8 mouse cellular contexts compared by ENCODE assay signal in the genomic region with DNA sequence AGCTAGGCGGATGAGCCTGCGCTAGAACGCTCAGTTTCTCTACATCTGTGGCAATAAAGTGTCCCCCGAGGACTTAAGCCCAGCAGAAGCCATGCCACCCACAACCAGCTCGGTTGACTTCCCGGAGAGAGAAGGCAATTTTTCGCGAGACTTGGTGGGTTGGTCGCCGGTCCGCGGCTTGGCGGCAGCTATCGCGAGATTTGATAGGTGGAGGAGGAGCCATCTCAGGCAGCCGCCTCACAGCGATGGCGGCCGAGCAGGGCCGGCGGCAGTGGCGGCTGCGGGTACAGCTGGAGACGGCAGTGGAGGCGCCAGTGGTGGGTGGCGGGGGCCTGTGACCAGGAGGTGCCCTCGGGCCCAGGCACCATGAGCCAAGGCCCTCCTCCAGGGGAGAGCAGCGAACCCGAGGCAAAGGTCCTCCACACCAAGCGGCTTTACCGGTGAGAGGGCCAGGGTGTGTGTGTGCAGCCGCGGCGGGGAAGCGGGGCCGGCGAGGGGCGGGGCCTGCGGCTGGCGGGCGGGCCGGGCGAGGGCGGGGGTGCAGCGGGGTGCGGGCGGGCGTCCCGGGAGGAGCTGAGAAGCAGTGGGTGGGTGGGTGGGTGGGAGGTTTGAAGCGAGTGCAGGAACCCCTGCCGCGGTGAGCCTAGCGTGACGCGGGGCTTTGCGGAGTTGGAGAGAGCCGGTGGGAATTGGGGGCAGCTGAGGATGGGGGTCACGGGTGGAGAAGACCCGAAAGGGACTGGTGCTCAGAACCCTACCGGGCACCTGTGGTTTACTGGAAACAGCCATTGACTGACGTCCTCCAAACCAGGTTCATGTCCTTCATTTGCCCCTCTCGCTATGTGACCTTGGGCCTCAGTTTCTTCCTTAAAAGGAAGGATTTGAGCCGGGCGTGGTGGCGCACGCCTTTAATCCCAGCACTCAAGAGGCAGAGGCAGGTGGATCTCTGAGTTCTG. TPM values are rescaled to one million over a fixed set of nuclear protein-coding genes. Genes with fewer than 3 reads are reported as not detected.
A peak's percentile ranks its signal among the peaks of the same experiment; 100 is the strongest.
DNase-seq lines count a peak whose midpoint lies in the region; ATAC-seq lines count a peak whose summit lies in the region.

A gene (minus strand): TSS at position 91 of the 956 bp plus-strand sequence.
A gene (plus strand): TSS at position 203 of the 956 bp plus-strand sequence.

- peak within 1 kb of the TSS; percentile 91 for H3K27ac ChIP-seq in brown adipose tissue, adult 24 weeks (replicated peaks; ENCODE audit: low read depth, low read length)
- peak within 1 kb of the TSS; percentile 96 to 97 for H3K27ac ChIP-seq in heart, embryonic 14.5 days (replicated peaks in 1 of 2; ENCODE audit: control insufficient read depth in 1 of 2, insufficient read depth in 1 of 2, low read depth in 2 of 2, low read length in 2 of 2)
- peak within 1 kb of the TSS; percentile 97 for H3K27ac ChIP-seq in liver, embryonic 13.5 days
- peak within 1 kb of the TSS; percentile 97 for H3K27ac ChIP-seq in stomach, embryonic 16.5 days (ENCODE audit: low read length)

- DNase-seq in CD4-positive, CD25-positive, alpha-beta regulatory T cell, adult 2 months (ENCODE audit: low read depth, low spot score) = peak; percentile 99
- peak; percentile 93 for DNase-seq in fibroblast of lung, adult 2 months (ENCODE audit: low read depth)
- peak; percentile 97 for DNase-seq in kidney, postnatal 14 days
- peak; percentile 96 for DNase-seq in liver, embryonic 13.5 days
- peak; percentile 96 for DNase-seq in neural tube, embryonic 10.5 days (ENCODE audit: extremely low spot score, low spot score)

- peak within 1 kb of the TSS; percentile 93 for H3K9ac ChIP-seq in heart, embryonic 14.5 days (ENCODE audit: low read length)
- H3K9ac ChIP-seq in liver, embryonic 13.5 days = peak within 1 kb of the TSS; percentile 90
- peak within 1 kb of the TSS; percentile 93 for H3K9ac ChIP-seq in stomach, embryonic 16.5 days (ENCODE audit: low read length)

- H3K4me1 ChIP-seq in brown adipose tissue, adult 24 weeks (ENCODE audit: control insufficient read depth, insufficient read depth, insufficient read length, low read length) = peaks cover 12% of the 10 kb centered on the region; the same call in 1 of the 2 replicates
- peaks cover 11 to 26% of the 10 kb centered on the region in 2 experiments for H3K4me1 ChIP-seq in heart, embryonic 14.5 days (ENCODE audit: control insufficient read depth in 2 of 2, insufficient read depth in 2 of 2, low read length in 2 of 2)
- peaks cover 63% of the 10 kb centered on the region for H3K4me1 ChIP-seq in liver, embryonic 13.5 days (replicated peaks)
- H3K4me1 ChIP-seq in stomach, embryonic 16.5 days (ENCODE audit: control insufficient read depth, insufficient read depth, low read length) = peaks cover 34% of the 10 kb centered on the region

- H3K27me3 ChIP-seq in heart, embryonic 14.5 days (ENCODE audit: control insufficient read depth, insufficient read depth, low read length) = no peaks in the 10 kb centered on the region
- no peaks in the 10 kb centered on the region for H3K27me3 ChIP-seq in liver, embryonic 13.5 days
- H3K27me3 ChIP-seq in stomach, embryonic 16.5 days (ENCODE audit: control insufficient read depth, insufficient read depth, low read length) = no peaks in the 10 kb centered on the region

- peak; percentile 88 for ATAC-seq in heart, embryonic 14.5 days (ENCODE audit: insufficient number of reproducible peaks, insufficient read depth, low FRiP score, low read depth)
- ATAC-seq in liver, embryonic 13.5 days (ENCODE audit: low read depth) = peak; percentile 84
- ATAC-seq in stomach, embryonic 16.5 days (ENCODE audit: insufficient read depth, low FRiP score) = peak; percentile 91

- H3K4me2 ChIP-seq in heart, embryonic 14.5 days (ENCODE audit: low read length) = peak within 1 kb of the TSS; percentile 87
- peak within 1 kb of the TSS; percentile 81 for H3K4me2 ChIP-seq in liver, embryonic 13.5 days
- H3K4me2 ChIP-seq in stomach, embryonic 16.5 days (ENCODE audit: low read depth, low read length) = peak within 1 kb of the TSS; percentile 84

- H3K9me3 ChIP-seq in heart, embryonic 14.5 days (ENCODE audit: control insufficient read depth, low read length) = no peaks in the 10 kb centered on the region
- no peaks in the 10 kb centered on the region for H3K9me3 ChIP-seq in liver, embryonic 13.5 days (replicated peaks)
- no peaks in the 10 kb centered on the region for H3K9me3 ChIP-seq in stomach, embryonic 16.5 days (replicated peaks; ENCODE audit: control insufficient read depth, low read length)

- peaks cover 8% of the 10 kb centered on the region for H3K36me3 ChIP-seq in heart, embryonic 14.5 days (ENCODE audit: control insufficient read depth, insufficient read depth, low read length)
- H3K36me3 ChIP-seq in liver, embryonic 13.5 days = peaks cover 6% of the 10 kb centered on the region
- no peaks in the 10 kb centered on the region for H3K36me3 ChIP-seq in stomach, embryonic 16.5 days (ENCODE audit: control insufficient read depth, insufficient read depth, low read length)

- under 1% methylated on average over 57 of the region's 66 CpGs for WGBS in heart, embryonic 14.5 days
- 2% methylated on average over 52 of the region's 66 CpGs for WGBS in liver, embryonic 13.5 days (ENCODE audit: insufficient replicate concordance)
- 1% methylated on average over 56 of the region's 66 CpGs for WGBS in stomach, embryonic 16.5 days

- H3K4me3 ChIP-seq in brown adipose tissue, adult 24 weeks (ENCODE audit: insufficient read depth, low read depth, low read length) = peak within 1 kb of the TSS; percentile 93
- H3K4me3 ChIP-seq in heart, embryonic 14.5 days (ENCODE audit: control insufficient read depth in 1 of 2, insufficient read depth in 1 of 2, low read depth in 1 of 2, low read length in 2 of 2) = peak within 1 kb of the TSS; percentile 82 to 93
- peak within 1 kb of the TSS; percentile 77 for H3K4me3 ChIP-seq in liver, embryonic 13.5 days (replicated peaks)
- peak within 1 kb of the TSS; percentile 83 for H3K4me3 ChIP-seq in stomach, embryonic 16.5 days (replicated peaks; ENCODE audit: low read length)

RNA-seq across cellular contexts. Expression of the first gene that starts in this region (rescaled TPM):
- polyA plus RNA-seq in brown adipose tissue, adult 24 weeks (2012; ENCODE audit: insufficient read depth, insufficient read length, missing spikeins) = 89.9 and 111 TPM in 2 replicates
- 1.1 TPM in 2 replicates for polyA plus RNA-seq in heart, embryonic 14.5 days (2014; fragmentation: Nextera tagmentation; extraction: Ambion mirVana)
- polyA plus RNA-seq in liver, embryonic 13.5 days (2015; fragmentation: Nextera tagmentation; extraction: Ambion mirVana) = 1.5 TPM in 2 replicates
- polyA plus RNA-seq in stomach, embryonic 16.5 days (2015; fragmentation: Nextera tagmentation; extraction: Ambion mirVana) = 41.3 and 58.9 TPM in 2 replicates

RNA-seq across cellular contexts. Expression of the second gene that starts in this region (rescaled TPM):
- polyA plus RNA-seq in brown adipose tissue, adult 24 weeks (2012; ENCODE audit: insufficient read depth, insufficient read length, missing spikeins) = 14.2 and 24.1 TPM in 2 replicates
- polyA plus RNA-seq in heart, embryonic 14.5 days (2014; fragmentation: Nextera tagmentation; extraction: Ambion mirVana) = 30.9 and 34.3 TPM in 2 replicates
- 31.8 and 33.2 TPM in 2 replicates for polyA plus RNA-seq in liver, embryonic 13.5 days (2015; fragmentation: Nextera tagmentation; extraction: Ambion mirVana)
- polyA plus RNA-seq in stomach, embryonic 16.5 days (2015; fragmentation: Nextera tagmentation; extraction: Ambion mirVana) = 40.0 and 42.9 TPM in 2 replicates

Comparison
In these comparisons a context has a peak if more than half of its experiments do, and no peak if none do; other contexts are left out.
1. Peak in every context shown above with its lines: DNase-seq, ATAC-seq, H3K4me3 ChIP-seq and H3K27ac ChIP-seq.
2. RNA of the first gene that starts in this region (polyA plus RNA-seq): 89.9 to 111 TPM in brown adipose tissue, adult 24 weeks and 41.3 to 58.9 TPM in stomach, embryonic 16.5 days; 1.5 TPM in liver, embryonic 13.5 days and 1.1 TPM in heart, embryonic 14.5 days; every median in the first group is over 10 times any median in the second.